Mouse (Mus musculus) erythroblast, embryonic 14.5 days (primary cell): ENCODE measurements around the gene Ksr1.

Source experiments
- GATA1 ChIP-seq: IDR thresholded peaks from 2 replicates; pipeline ENCODE4 v1.6.1; 2012; ENCODE audit warnings: low read length, inconsistent platforms, mixed read lengths
- TAL1 ChIP-seq: IDR thresholded peaks from 3 replicates; pipeline ENCODE4 v1.6.1; 2012; ENCODE audit warnings: low read length, inconsistent platforms, mixed read lengths

DNA sequence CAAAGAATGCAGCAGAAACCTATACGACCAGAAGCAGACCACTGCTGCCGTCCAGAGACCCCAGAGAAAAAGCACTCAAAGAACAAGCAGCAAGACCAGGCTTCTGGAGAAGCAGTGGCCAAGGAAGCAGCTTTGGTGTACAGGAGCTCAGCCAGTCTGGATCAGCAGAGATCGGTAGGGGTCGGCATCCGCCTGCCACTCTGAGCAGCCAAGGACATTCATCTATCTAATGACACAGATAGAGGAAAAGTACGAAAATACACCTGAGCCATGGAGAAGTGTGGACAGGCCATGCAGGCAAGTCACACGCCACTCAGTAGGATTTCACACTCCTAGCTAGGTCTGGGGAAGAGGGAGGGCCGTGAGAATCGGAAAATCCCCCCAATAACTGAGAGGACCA, 12.2 kb downstream of the Ksr1 start:
- TF ChIP-seq TAL1 (no peak), GATA1 (no peak)
